Mouse (Mus musculus): ENCODE measurements around the gene Nipal3.

Gene Nipal3

DNA sequence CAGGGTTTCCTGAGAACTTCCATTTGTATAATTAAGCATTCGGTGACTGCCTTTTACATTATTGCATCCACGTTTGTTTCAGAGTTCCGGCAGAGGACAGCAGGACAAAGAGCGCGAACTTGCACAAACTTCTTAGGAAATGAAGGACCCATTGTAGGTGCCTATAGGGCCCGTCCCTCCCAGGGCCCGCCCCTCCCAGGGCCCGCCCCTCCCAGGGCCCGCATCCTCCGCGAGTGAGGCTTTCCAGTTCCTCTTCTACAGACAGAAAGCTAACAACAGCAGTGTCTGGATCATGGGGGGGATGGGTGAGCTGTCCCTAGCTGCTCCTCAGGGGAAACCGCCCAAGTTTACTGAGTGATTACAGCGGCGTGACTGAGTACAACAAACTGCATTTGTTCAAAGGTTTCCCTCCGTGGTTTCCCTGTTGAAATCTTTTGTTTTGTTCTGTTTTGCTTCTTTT, 55.6 kb downstream of the Nipal3 start:
- in situ Hi-C loops (cut with MboI, MseI) = loop anchor here in 1 of 2 experiments (25.0 kb wide), 1 partner anchor 1923 kb away; the partner anchor contains the start of gene Cdc42

DNA sequence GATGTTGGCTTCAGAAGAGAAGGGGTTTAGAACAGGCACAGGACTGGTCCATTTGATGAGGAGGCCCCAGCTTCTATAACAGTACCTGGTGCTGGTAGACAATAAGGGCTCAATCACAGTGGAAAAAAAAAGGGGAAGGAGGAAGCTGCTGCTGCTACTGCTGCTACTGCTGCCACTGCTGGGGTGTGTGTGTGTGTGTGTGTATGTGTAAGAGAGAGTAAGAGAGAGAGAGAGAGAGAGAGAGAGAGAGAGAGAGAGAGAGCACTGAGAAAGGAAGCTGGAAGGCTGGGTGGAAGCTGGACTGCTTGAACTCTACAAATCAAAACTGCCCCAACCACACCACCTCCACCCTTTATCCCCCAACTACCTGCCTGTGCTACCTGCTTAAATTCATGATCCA, 56.9 kb downstream of the Nipal3 start:
- in situ Hi-C loops (cut with MboI, MseI) = loop anchor here in 1 of 2 experiments (25.0 kb wide), 1 partner anchor 1924 kb away; the partner anchor contains the start of gene Cdc42

DNA sequence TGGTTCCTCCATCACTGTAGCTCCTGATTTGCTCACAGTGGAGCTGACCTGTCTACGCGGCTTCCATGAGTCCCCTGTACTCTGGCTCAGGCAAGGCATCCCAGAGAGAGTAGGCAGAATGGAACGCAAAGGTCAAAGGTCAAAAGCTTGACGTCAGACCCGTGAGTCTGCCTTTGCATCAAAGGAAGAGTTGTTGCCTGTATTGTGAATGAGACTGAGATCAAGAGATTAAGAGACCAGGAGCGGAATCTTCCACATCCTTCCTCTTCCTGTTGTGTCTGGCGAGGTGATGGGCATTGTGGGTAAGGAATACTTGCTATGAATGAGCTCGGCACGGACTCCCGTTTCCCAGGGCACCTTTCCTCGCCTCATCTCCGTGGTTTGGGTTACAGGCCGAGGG, 58.5 kb downstream of the Nipal3 start:
- in situ Hi-C loops (cut with MboI, MseI) = loop anchor here in 1 of 2 experiments (25.0 kb wide), 1 partner anchor 1926 kb away; the partner anchor contains the start of gene Cdc42

DNA sequence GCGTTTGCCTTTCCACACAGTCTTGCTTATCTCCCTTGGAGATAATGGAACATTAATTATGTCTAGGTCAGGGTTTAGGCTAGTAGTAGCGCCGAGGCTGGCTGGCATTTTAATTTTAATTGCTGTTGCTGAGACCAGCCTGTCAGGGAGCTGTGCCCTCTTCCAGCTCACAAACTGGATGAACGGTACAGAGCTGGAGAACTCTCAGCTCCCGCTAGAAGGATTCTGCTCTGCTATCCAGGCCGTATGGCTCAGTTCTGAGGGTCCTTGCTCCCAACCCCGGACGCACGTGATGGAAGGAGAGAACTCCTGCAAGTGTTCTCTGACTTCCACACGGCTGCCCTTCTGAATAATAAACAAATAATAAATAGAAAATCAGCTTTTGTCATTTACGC, 60.4 kb downstream of the Nipal3 start:
- in situ Hi-C loops (cut with MboI, MseI) = loop anchor here in 1 of 2 experiments (5.0 to 25.0 kb wide), 2 partner anchors 1677 to 1928 kb away; partner anchors contain the start of genes Arid1a and Cdc42

DNA sequence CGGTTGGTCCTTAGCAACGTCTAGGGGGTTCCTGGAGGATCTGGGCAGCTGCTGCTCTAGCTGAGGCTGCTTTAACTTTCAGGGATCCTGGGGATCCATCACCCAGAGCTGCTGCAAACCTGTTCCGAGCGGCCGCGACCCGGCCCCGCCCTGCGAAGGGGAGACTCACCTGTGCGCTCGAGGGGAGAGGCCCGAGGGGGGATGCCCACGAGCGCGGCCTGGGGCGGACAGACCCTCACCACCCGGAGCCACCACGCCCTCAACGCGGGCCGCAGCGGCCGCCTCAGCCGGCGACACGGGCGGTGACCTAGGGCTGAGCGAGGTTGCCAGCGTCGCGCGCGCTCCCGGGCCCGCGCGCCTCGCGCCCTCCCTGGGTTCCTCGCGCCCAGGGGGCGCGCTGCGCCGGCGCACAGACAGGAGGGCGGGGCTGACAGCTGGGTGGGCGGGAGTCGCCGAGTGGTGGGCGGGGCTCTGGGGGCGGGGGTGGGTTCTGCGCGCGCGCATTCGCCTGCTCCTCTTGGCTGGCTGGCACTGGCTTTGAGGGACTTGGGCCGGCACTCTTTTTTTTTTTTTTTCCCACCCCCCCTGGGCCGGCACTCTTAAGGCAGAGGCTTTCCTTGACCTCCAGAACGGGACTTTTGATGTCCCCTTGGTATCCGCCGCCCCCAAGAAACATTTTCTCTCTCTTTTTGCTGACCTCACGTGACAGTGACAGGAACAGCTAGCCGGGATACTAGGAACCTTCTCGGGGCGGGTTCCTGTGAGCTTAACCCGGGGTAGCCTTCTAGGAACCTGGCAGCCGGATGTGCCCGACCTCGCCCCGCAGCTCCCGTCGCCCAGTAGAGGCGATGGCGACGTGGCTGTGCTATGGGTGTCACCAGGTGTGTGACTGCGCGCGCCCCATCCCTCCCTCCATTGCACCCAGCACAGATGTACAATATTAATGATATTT, 61.1 kb downstream of the Nipal3 start, which contains the start of gene Rcan3:
Rcan3 (minus strand) TSS at position 411 of the 952 bp plus-strand sequence.
- in situ Hi-C loops (cut with MboI, MseI) = loop anchor here in 1 of 2 experiments (5.0 to 25.0 kb wide), 2 partner anchors 1676 to 1929 kb away; partner anchors contain the start of genes Arid1a and Cdc42

DNA sequence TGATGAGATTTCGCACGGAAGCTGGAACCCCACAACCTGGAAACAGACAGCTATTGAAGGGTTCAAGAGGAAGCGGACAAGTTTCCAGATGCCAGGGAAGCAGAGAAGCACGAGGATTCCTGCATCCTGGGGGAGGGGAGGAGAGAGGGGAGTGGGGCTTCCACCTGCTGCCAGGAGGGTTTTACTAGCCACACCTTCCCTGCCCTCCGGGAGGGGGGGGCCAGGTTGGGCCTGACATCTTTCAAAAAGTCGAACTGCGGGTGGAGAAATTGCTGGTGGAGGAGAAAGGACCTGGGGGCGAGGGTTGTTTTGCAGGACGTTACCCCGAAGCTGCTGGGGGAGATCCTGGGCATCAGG, 61.8 kb downstream of the Nipal3 start:
- in situ Hi-C loops (cut with MboI, MseI) = loop anchor here in 1 of 2 experiments (5.0 to 25.0 kb wide), 2 partner anchors 1676 to 1929 kb away; partner anchors contain the start of genes Arid1a and Cdc42

DNA sequence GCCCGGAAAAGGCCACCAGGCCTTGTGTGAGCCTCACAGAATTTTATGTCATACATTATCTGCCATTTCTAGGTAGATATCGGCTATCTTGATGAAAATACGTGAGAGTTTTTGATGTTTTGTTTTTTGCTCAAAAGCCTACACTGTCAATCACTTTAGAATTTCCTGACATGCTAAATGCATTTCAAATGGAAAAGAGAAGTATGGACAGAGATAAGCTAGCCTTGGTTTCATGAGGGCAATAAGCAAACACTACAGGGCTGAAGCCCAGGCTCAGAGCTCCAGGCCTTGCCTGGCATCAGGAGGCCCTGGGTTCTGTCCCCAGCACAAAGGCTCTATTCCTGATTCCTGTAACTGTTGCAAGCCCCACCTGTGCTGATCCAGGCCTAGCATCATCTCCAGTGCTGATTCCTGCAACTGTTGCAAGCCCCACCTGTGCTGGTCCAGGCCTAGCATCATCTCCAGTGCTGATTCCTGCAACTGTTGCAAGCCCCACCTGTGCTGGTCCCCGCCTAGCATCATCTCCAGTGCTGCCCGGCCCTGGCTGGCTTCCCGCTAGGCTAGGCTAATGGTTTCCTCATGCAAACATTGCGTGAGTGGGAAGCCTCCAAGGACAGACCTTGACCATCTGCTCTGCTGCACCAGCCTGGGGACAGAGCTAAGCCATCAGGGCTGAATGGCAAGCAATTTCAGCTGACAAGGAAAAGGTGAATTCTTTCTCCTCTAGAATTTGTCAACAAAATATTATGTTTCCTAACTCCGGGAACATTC, 64.7 kb downstream of the Nipal3 start:
- in situ Hi-C loops (cut with MboI, MseI) = loop anchor here in 1 of 2 experiments (5.0 to 25.0 kb wide), 2 partner anchors 1673 to 1932 kb away; partner anchors contain the start of genes Arid1a and Cdc42

DNA sequence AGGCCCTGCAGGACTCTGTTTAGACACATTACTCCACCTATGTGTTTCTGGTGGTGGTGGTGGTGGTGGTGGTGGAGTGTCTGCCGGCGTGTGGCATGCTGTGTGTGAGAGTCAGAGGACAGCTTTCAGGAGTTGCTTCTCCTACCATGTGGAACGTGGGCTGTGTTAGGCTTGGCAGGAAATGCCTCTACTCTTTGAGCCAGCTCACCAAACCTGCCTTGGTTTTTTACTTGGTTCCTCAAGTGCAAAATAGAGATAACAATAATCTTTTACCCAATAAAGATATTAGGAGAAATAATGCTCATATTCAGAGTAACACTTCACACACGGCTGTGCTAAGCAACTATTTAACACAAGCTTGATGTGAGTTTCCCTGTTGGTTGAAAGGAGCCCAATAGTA, 65.5 kb downstream of the Nipal3 start:
- in situ Hi-C loops (cut with MboI, MseI) = loop anchor here in 1 of 2 experiments (25.0 kb wide), 1 partner anchor 1933 kb away; the partner anchor contains the start of gene Cdc42

DNA sequence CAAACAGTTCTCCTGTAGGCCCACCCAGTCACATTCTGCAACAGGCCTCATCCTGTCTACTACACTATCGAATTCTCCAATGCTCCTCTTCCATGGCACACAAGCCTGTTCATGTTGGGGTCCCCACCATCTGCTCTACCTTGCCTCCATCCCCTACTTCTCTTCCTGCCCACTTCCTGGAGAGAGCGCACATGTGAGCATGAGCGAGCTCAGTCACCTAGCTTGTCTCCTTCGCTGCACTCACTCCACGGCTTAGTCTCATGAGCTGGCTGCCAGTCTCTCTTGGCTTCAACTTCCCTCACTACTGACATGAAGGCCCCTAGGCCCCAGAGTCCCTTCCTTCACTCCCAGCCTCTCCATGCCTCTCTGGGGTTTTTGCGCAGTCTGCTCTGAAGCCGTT, 68.3 kb downstream of the Nipal3 start:
- in situ Hi-C loops (cut with MboI, MseI) = loop anchor here in 1 of 2 experiments (25.0 kb wide), 1 partner anchor 1936 kb away; the partner anchor contains the start of gene Cdc42

DNA sequence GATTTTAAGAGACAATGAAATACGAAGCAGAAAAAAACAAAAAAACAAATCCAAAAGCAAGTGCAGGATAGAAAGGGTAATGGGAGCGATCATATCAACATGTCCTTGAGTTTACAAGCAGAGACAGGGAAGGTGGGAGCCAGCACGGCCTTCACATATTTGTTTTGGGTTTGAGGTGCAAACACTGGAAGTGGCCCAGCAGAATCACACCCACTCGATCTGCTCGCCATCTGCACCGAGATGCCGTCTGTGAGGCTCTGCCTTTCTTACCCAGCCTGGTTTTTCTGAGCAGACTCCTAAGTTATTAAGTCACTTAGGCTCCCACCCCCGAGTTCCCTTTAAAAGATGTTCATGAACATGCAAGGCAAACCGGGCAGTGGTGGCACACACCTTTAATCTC, 69.2 kb downstream of the Nipal3 start:
- in situ Hi-C loops (cut with MboI, MseI) = loop anchor here in 1 of 2 experiments (25.0 kb wide), 1 partner anchor 1937 kb away; the partner anchor contains the start of gene Cdc42

DNA sequence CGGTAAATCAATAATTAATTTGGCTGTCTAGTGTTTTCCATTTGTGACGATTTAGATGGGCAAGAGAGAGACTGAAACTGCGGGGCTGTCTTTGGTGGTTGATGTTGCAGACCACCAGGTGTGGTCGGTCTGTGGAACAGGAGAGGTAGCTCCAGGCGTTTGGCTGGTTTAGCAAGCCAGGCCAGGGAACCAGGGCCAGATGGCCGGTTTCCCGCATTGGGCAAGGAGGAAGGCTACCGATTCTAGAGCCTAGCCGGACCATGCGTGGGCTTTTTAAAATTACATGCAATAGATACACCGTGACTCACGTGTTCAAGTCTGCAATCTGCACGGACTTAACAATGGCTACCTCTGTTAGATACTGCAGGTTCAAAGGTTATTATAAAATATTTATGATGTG, 73.9 kb downstream of the Nipal3 start:
- in situ Hi-C loops (cut with MboI, MseI) = no loop called here

DNA sequence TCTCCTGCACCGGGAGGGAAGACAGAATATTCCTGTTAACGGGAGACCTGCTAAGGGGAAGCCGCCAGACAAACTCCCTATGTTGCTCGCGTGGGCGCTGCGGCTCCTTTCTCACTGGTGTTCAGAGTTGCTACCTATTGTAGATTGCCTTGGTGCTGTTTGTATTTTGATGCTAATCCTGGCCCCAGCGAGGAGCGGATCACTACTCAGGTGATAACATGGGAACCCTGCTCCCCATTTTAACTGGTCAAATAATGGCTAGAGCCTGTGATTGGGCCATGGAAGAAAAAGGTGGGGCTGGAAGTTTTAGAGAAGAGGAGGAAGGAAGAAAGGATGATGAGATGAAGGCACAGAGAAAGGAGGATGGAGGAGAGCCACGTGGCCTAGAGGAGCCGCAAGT, 74.4 kb downstream of the Nipal3 start:
- in situ Hi-C loops (cut with MboI, MseI) = no loop called here

DNA sequence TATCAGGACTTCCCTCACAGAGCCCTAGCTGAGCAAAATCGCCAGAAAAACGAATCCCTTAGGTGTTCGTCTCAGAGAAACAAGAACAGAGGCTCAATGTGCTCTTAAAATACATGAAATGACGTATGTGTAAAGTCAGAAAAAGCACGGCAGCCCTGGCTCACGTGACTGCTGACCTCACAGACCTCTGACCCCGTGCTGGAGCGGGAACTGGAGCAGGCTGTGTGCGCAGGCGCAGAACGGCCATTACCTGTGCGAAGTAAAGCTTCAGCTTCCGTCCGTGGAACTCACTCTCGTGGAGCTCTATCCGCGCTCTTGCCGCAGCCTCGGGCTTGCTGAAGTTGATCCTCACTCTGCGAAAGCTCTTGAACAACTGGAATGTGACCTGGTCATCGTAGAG, 74.8 kb downstream of the Nipal3 start:
- in situ Hi-C loops (cut with MboI, MseI) = no loop called here

DNA sequence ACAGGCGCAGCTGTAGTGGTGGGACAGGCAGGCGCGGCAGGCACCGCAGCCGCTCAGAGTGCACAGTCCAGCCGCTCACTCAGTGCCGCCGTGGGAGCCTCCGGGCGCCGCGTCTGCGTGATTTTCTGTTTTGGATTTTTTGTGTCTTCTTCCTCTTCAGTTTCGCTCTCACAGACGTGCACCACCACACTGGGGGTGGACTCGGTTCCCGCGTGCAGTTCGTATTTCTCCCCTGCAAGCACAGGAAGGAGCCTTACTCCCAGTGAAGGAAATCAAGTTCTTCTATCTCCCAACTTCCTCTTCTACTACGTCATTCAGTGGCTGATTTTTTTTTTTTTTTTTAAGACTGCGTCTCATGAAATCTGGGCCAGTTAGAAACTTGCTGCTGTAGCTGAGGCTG, 78.5 kb downstream of the Nipal3 start:
- in situ Hi-C loops (cut with MboI, MseI) = no loop called here

DNA sequence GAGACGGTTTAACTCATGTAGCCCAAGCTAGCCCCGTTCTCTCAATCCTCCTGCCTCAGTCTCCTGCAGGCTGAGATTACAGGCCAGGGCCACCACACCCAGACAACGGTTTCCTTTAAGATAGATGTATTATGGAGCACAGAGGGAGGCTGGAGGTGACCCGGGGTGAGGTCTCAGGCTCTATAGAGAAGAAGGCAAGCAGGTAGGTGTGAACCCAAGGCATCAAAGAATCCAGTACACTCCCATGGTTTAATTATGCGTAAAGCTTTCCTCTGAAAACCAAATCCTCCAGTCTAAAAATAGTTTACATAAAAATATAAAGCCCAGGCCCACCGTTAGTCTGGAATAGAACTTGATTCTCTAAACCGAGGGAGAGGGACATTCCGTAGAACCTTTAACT, 81.3 kb downstream of the Nipal3 start:
- in situ Hi-C loops (cut with MboI, MseI) = loop anchor here in 1 of 2 experiments (5.0 kb wide), 1 partner anchor 36 kb away; no protein-coding TSS in a partner anchor

DNA sequence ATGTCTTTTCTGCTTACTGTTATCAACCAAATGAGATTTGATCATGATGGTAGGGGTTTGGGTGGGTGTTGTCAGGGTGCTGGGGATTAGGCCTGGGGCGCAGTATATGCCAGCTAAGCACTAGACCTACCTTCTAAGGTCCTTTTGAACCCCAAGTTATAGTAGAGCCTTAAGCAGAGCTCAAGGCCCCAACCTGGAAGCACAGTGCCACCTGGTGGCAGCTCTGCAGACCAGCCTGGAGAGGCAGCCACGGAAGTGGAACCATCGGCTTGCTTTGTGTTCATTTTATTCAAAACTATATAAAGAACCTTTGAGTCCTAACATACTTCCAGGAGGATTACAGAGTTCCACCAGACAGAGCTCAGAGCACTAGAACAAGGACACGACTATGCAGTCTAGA, 83.2 kb downstream of the Nipal3 start:
- in situ Hi-C loops (cut with MboI, MseI) = loop anchor here in 1 of 2 experiments (5.0 kb wide), 1 partner anchor 34 kb away; no protein-coding TSS in a partner anchor

DNA sequence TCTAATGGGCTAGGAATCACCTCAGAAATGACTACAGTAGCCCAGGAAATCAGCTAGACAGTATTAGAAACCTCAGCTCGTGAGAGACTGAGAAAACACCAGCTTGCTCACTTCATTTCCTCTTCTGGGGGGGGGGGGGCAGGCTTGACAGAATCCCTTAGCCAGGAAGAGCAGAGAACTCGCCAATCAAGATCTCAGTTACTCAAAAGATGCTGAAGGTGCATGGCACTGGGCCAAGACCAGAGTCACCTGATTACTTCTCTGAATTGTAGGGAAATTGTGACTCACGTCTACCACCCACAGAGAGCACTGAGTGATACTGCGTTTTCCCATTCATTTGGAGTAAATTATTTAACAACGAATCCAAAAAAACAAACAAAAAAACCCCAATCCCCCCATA, 88.7 kb downstream of the Nipal3 start:
- in situ Hi-C loops (cut with MboI, MseI) = loop anchor here (5.0 kb wide), 2 partner anchors 34 to 54 kb away; partner anchors contain the start of gene Srrm1 (in 1 of the 2)

DNA sequence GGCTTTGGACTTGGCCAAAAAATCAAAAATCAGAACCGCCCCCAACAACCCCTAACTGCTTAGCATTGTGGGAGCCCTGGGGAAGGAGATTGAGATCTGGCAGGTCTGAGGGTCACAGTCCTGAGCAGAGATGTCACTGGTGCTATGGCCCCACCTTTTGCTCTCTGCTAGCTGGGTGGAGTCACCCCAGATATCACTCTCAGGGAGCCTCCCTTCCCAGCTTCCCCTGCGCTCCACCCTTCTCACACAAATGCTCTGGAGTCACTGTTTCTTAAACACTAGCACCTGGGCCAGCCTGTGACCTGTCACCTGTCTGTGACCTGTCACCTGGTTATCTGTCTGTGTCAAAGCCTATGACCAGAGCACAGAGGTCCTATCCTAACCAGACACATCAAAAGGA, 89.9 kb downstream of the Nipal3 start:
- in situ Hi-C loops (cut with MboI, MseI) = loop anchor here (5.0 kb wide), 2 partner anchors 33 to 53 kb away; partner anchors contain the start of gene Srrm1 (in 1 of the 2)

DNA sequence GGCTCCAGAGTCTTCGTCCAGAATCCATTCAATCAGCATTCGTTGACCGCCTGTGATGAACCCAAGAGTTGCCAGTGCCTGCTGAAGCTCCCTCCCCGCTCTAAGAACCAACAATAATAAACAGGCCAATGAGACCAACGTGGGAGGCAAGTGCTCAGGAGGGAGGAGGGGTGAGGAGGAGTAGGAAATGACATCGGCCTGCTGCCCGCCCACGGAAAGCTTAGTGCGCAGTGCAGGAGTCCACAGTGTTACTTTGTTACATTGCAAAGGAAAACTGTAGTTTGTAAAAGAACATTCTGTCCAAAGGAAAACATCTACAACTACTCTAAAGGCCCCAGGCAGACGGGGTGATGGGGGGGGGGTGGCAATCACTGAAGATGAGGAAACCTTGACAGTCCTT, 90.8 kb downstream of the Nipal3 start:
- in situ Hi-C loops (cut with MboI, MseI) = no loop called here

DNA sequence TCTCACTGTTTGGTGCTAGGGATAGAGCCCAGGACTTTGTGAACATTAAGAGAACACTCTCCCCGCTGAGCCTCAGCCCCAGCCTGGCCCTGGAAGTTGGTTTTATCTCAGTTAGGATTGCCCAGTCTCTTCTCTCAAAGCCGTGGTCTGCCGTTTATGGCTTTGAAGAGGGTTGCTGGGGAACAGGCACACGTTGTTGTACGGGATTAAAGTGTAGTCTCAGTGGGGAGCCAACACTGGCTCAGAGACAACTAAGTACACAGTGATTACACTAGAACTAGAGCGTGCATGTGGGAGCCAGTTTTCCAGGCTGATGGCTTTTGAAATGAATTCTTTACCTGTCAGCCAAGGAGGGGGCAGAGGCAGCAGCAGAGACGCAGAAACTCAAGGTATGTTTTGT, 93.0 kb downstream of the Nipal3 start:
- in situ Hi-C loops (cut with MboI, MseI) = no loop called here

DNA sequence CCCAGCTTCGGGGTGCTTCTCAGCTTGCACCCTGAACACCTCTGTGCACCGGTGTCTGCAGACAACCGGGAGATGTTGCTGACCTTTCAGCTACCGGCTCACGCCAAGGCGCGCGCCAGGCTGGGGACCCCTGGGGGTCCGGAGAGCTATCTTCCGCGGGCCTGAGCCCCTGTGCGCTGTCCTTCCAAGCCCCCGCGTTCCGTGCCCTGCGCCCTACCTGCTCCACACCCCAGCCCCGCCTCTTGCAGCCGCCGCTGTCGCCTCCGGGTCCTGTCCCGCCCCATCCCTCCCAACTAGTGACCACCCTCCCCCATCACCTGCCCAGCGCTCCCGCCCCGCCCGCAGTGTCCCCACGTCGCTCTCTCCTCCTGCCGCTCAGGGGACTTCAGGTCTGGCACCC, 96.8 kb downstream of the Nipal3 start, which contains the start of gene Ncmap:
Ncmap (minus strand) TSS at position 237 of the 400 bp plus-strand sequence.
- in situ Hi-C loops (cut with MboI, MseI) = loop anchor here in 1 of 2 experiments (5.0 kb wide), 1 partner anchor 44 kb away; no protein-coding TSS in a partner anchor

Data from T-helper 17 cell (primary cell).